Mouse (Mus musculus) myocyte (in vitro differentiated cells): ENCODE data around the gene Chn1. TPM values are rescaled to one million over a fixed set of nuclear protein-coding genes. Genes with fewer than 3 reads are reported as not detected.
A peak's percentile ranks its signal among the peaks of the same experiment; 100 is the strongest.

Source experiments
- H3K27me3 ChIP-seq: one replicate; pipeline ENCODE4 v1.6.1; 2011; ENCODE audit not compliant: control insufficient read depth, insufficient read depth, insufficient read length
- H3K36me3 ChIP-seq: one replicate; pipeline ENCODE4 v1.6.1; 2011; ENCODE audit not compliant: control insufficient read depth, insufficient read depth
- H3K4me2 ChIP-seq: one replicate; pipeline ENCODE4 v1.6.1; 2011; ENCODE audit warnings: low read depth, control low read depth
- H3K4me3 ChIP-seq: one replicate; pipeline ENCODE4 v1.5.1; 2011; ENCODE audit warnings: mild to moderate bottlenecking, control low read depth, moderate library complexity
- H3K79me2 ChIP-seq: one replicate; pipeline ENCODE4 v1.6.1; 2011; ENCODE audit not compliant: control insufficient read depth, insufficient read depth
- H3ac ChIP-seq: one replicate; pipeline ENCODE4 v1.6.1; 2011; ENCODE audit not compliant: control insufficient read depth, insufficient read length
- CEBPB ChIP-seq: IDR thresholded peaks from 2 replicates; pipeline ENCODE4 v1.6.1; 2011; ENCODE audit warnings: mild to moderate bottlenecking, moderate library complexity; ENCODE audit not compliant: poor library complexity, insufficient read depth, severe bottlenecking
- E2F4 ChIP-seq: IDR thresholded peaks from one replicate; pipeline ENCODE4 v1.6.1; 2011; ENCODE audit warnings: mild to moderate bottlenecking, control low read depth, moderate library complexity; ENCODE audit not compliant: insufficient read depth
- MAX ChIP-seq: IDR thresholded peaks from one replicate; pipeline ENCODE4 v1.6.1; 2011; ENCODE audit warnings: low read depth, mild to moderate bottlenecking, control low read depth
- MYOD1 ChIP-seq, 3 experiments: IDR thresholded peaks; one replicate each; pipeline ENCODE4 v1.6.1; 2011; ENCODE audit warnings: control low read depth in 2 of 3, low read depth in 2 of 3, mild to moderate bottlenecking in 2 of 3, moderate library complexity in 1 of 3; ENCODE audit not compliant: insufficient read length in 2 of 3, control insufficient read depth in 1 of 3
- MYOG ChIP-seq, 3 experiments: IDR thresholded peaks; one replicate each; pipeline ENCODE4 v1.6.1; 2011; ENCODE audit warnings: control low read depth in 2 of 3, low read depth in 2 of 3, mild to moderate bottlenecking in 2 of 3; ENCODE audit not compliant: insufficient read length in 2 of 3, control insufficient read depth in 1 of 3, insufficient read depth in 1 of 3
- POLR2A ChIP-seq: IDR thresholded peaks from one replicate; pipeline ENCODE4 v1.6.1; 2011; ENCODE audit warnings: low read depth, mild to moderate bottlenecking, control low read depth, moderate library complexity; ENCODE audit not compliant: insufficient read length
- POLR2AphosphoS2 ChIP-seq: IDR thresholded peaks from one replicate; pipeline ENCODE4 v1.6.1; 2011; ENCODE audit warnings: low read depth, control low read depth; ENCODE audit not compliant: insufficient read length
- REST ChIP-seq: IDR thresholded peaks from one replicate; pipeline ENCODE4 v1.6.1; 2011; ENCODE audit warnings: mild to moderate bottlenecking, control low read depth, moderate library complexity; ENCODE audit not compliant: insufficient read depth, insufficient read length
- SRF ChIP-seq: IDR thresholded peaks from one replicate; pipeline ENCODE4 v1.6.1; 2011; ENCODE audit warnings: low read depth; ENCODE audit not compliant: control insufficient read depth, insufficient read length
- TCF12 ChIP-seq: IDR thresholded peaks from one replicate; pipeline ENCODE4 v1.6.1; 2011; ENCODE audit warnings: mild to moderate bottlenecking, control low read depth; ENCODE audit not compliant: poor library complexity, insufficient read depth, severe bottlenecking
- TCF3 ChIP-seq: IDR thresholded peaks from one replicate; pipeline ENCODE4 v1.6.1; 2011; ENCODE audit warnings: low read depth, control low read depth; ENCODE audit not compliant: insufficient read length
- USF1 ChIP-seq: IDR thresholded peaks from one replicate; pipeline ENCODE4 v1.6.1; 2011; ENCODE audit warnings: low read depth, mild to moderate bottlenecking, control low read depth, moderate library complexity
- polyA plus RNA-seq: library from polyadenylated mRNA; unstranded; fragments of >200 nt; fragmentation: generic; extraction: Trizol; gene quantifications from one replicate; pipeline ENCODE4 v1.2.1, GENCODE M21; 2012; ENCODE audit warnings: missing spikeins

Gene Chn1
- polyA plus RNA-seq, 1 experiment, result 27.2 TPM

DNA sequence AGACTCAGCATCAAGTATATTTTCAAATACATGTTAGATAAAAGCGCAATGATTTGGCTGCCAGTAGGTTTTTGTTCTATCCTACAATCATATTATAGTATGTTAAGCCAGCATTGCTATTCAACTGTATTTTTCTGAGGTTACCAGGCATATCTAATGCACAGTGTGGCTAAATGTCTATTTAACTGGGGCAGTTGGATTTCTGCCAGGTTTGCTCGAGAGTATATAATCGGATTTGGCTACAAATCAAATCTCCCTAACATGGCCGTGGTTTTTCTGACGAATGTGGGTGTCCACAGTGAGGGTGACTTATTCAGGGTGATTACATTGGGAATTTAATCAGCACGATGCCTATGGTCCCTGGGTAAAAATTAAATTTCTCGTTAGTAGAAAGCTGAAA lies 4.7 kb upstream of the Chn1 start:
- TF ChIP-seq MYOG (IDR thresholded peaks at IDR 0.05; ENCODE audit: control insufficient read depth in 1 of 3, insufficient read depth in 1 of 3, insufficient read length in 2 of 3, low read depth in 2 of 3) (no peak), MYOD1 (IDR thresholded peaks at IDR 0.05; ENCODE audit: control insufficient read depth in 1 of 3, insufficient read length in 2 of 3, low read depth in 2 of 3) (no peak), E2F4 (no peak), TCF3 (no peak), MAX (no peak), POLR2A (no peak), CEBPB (no peak), TCF12 (no peak), USF1 (no peak), SRF (no peak), REST (no peak), POLR2AphosphoS2 (no peak)
- H3K27me3 ChIP-seq, result no peaks in the 10 kb centered on the region
- H3K79me2 ChIP-seq, result no peaks in the 10 kb centered on the region
- no peak overlapping the region for H3K4me3 ChIP-seq
- H3ac ChIP-seq, result no peak overlapping the region
- H3K36me3 ChIP-seq, result no peaks in the 10 kb centered on the region
- no peak overlapping the region for H3K4me2 ChIP-seq

GRCm38 (mm10) chr2:73779016-73779595 lies 4.0 kb upstream of the Chn1 start:
- Histone ChIP-seq H3K4me3 (no peak overlapping the region), H3K79me2 (no peaks in the 10 kb centered on the region), H3K27me3 (no peaks in the 10 kb centered on the region), H3K4me2 (no peak overlapping the region), H3K36me3 (no peaks in the 10 kb centered on the region), H3ac (no peak overlapping the region)
- no peak for TF ChIP-seq MYOG (IDR thresholded peaks at IDR 0.05; ENCODE audit: control insufficient read depth in 1 of 3, insufficient read depth in 1 of 3, insufficient read length in 2 of 3, low read depth in 2 of 3)
- TF ChIP-seq SRF, result no peak
- TF ChIP-seq POLR2A, result no peak
- no peak for TF ChIP-seq E2F4

DNA sequence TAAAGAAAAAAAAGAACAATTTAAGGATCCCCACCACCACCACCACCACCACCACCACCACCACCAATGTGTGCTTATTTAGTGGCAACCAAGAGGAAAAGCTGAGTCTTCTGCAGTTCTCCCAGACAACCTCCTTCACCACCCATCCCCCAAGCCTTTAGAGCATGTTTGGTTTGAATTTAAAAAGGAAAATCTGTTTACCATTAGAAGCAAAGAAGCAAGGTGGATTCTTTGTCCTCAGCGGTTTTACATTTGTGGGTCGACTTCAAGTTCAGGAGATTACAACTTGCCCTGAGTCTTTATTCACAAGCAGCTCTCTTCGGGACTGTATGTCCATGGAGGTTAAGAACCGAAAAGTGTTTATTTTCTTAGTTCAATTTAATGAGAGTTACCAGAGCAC lies 1.8 kb upstream of the Chn1 start:
- TF ChIP-seq REST (no peak), MYOG (IDR thresholded peaks at IDR 0.05; ENCODE audit: control insufficient read depth in 1 of 3, insufficient read depth in 1 of 3, insufficient read length in 2 of 3, low read depth in 2 of 3) (no peak), POLR2A (no peak), TCF12 (no peak), E2F4 (no peak), CEBPB (no peak), POLR2AphosphoS2 (no peak), MYOD1 (IDR thresholded peaks at IDR 0.05; ENCODE audit: control insufficient read depth in 1 of 3, insufficient read length in 2 of 3, low read depth in 2 of 3) (no peak), MAX (no peak), TCF3 (no peak), SRF (no peak), USF1 (no peak)
- no peaks in the 10 kb centered on the region for H3K27me3 ChIP-seq

GRCm38 (mm10) chr2:73775683-73776310 lies 651 bp upstream of the Chn1 start:
- peaks cover 16% of the 10 kb centered on the region for H3K79me2 ChIP-seq
- no peak overlapping the region for H3ac ChIP-seq
- no peaks in the 10 kb centered on the region for H3K27me3 ChIP-seq
- H3K4me3 ChIP-seq, result peak overlapping the region; percentile 17
- TF ChIP-seq MYOG (IDR thresholded peaks at IDR 0.05; ENCODE audit: control insufficient read depth in 1 of 3, insufficient read depth in 1 of 3, insufficient read length in 2 of 3, low read depth in 2 of 3) (no peak), CEBPB (no peak), TCF3 (no peak), POLR2AphosphoS2 (no peak), TCF12 (no peak), E2F4 (no peak), MYOD1 (IDR thresholded peaks at IDR 0.05; ENCODE audit: control insufficient read depth in 1 of 3, insufficient read length in 2 of 3, low read depth in 2 of 3) (no peak), SRF (no peak), USF1 (no peak), REST (no peak), MAX (no peak), POLR2A (no peak)
- H3K36me3 ChIP-seq, result no peaks in the 10 kb centered on the region
- peak overlapping the region; percentile 91 for H3K4me2 ChIP-seq

More for the DNA sequence above, 1.8 kb upstream of the Chn1 start:
- no peak overlapping the region for H3ac ChIP-seq
- no peak overlapping the region for H3K4me2 ChIP-seq
- H3K79me2 ChIP-seq, result peaks cover 4% of the 10 kb centered on the region
- H3K36me3 ChIP-seq, result no peaks in the 10 kb centered on the region
- H3K4me3 ChIP-seq, result no peak overlapping the region

GRCm38 (mm10) chr2:73772945-73773344 lies 2.2 kb downstream of the Chn1 start:
- Histone ChIP-seq H3K4me2 (peak overlapping the region; percentile 43), H3K79me2 (peaks cover 41% of the 10 kb centered on the region), H3ac (no peak overlapping the region), H3K4me3 (no peak overlapping the region), H3K27me3 (no peaks in the 10 kb centered on the region), H3K36me3 (no peaks in the 10 kb centered on the region)
- TF ChIP-seq MYOG (IDR thresholded peaks at IDR 0.05; ENCODE audit: control insufficient read depth in 1 of 3, insufficient read depth in 1 of 3, insufficient read length in 2 of 3, low read depth in 2 of 3) (no peak), TCF3 (no peak), USF1 (no peak), MYOD1 (IDR thresholded peaks at IDR 0.05; ENCODE audit: control insufficient read depth in 1 of 3, insufficient read length in 2 of 3, low read depth in 2 of 3) (no peak), MAX (no peak), E2F4 (no peak), REST (no peak), CEBPB (no peak), POLR2AphosphoS2 (no peak), SRF (no peak), POLR2A (no peak), TCF12 (no peak)
